Mouse (Mus musculus) hindbrain, embryonic 15.5 days (tissue): ENCODE measurements around the gene Ccdc142. TPM values are rescaled to one million over a fixed set of nuclear protein-coding genes. Genes with fewer than 3 reads are reported as not detected.

ENCODE experiments used
- ATAC-seq: fragments of 200-750 bp; cut with Nextera tagmentation; 2 replicates; pipeline ENCODE4 v1.8.0; 2017; ENCODE audit warnings: low read depth, moderate number of reproducible peaks, moderate TSS enrichment; ENCODE audit not compliant: low FRiP score
- H3K27ac ChIP-seq: fragments of 300-500 bp; sonication (generic); replicated peaks from 2 replicates; pipeline ENCODE4 v1.5.1; 2015; ENCODE audit warnings: mild to moderate bottlenecking, inconsistent platforms
- H3K27me3 ChIP-seq: fragments of 300-500 bp; sonication (generic); 2 replicates; pipeline ENCODE4 v1.6.1; 2015; ENCODE audit warnings: control low read depth, inconsistent platforms
- H3K36me3 ChIP-seq: fragments of 300-500 bp; sonication (generic); 2 replicates; pipeline ENCODE4 v1.6.1; 2015; ENCODE audit warnings: control low read depth, inconsistent platforms
- H3K4me1 ChIP-seq: fragments of 300-500 bp; sonication (generic); replicated peaks from 2 replicates; pipeline ENCODE4 v1.6.1; 2015; ENCODE audit warnings: control low read depth, inconsistent platforms
- H3K4me2 ChIP-seq: fragments of 300-500 bp; sonication (generic); 2 replicates; pipeline ENCODE4 v1.6.1; 2015; ENCODE audit warnings: moderate library complexity, mild to moderate bottlenecking, inconsistent platforms
- H3K4me3 ChIP-seq: fragments of 300-500 bp; sonication (generic); 2 replicates; pipeline ENCODE4 v1.5.1; 2015; ENCODE audit warnings: mild to moderate bottlenecking, inconsistent platforms
- H3K9ac ChIP-seq: fragments of 300-500 bp; sonication (generic); 2 replicates; pipeline ENCODE4 v1.6.1; 2015; ENCODE audit warnings: inconsistent platforms
- H3K9me3 ChIP-seq: fragments of 300-500 bp; sonication (generic); 2 replicates; pipeline ENCODE4 v1.6.1; 2016; ENCODE audit warnings: control low read depth, inconsistent platforms
- WGBS: fragments of 180-500 bp; shearing (Covaris S2); methylation state at CpG from one replicate; pipeline ENCODE4 v1.1.7; 2015; 5-methylcytosine and 5-hydroxymethylcytosine counted together
- polyA plus RNA-seq: library from polyadenylated mRNA; unstranded; fragments of >200 nt; fragmentation: Nextera tagmentation; extraction: Ambion mirVana; gene quantifications from 2 replicates; pipeline ENCODE4 v1.2.1, GENCODE M21; 2015

Ccdc142 gene
- polyA plus RNA-seq, 1 experiment from 2014 or later = 5.9 TPM

DNA sequence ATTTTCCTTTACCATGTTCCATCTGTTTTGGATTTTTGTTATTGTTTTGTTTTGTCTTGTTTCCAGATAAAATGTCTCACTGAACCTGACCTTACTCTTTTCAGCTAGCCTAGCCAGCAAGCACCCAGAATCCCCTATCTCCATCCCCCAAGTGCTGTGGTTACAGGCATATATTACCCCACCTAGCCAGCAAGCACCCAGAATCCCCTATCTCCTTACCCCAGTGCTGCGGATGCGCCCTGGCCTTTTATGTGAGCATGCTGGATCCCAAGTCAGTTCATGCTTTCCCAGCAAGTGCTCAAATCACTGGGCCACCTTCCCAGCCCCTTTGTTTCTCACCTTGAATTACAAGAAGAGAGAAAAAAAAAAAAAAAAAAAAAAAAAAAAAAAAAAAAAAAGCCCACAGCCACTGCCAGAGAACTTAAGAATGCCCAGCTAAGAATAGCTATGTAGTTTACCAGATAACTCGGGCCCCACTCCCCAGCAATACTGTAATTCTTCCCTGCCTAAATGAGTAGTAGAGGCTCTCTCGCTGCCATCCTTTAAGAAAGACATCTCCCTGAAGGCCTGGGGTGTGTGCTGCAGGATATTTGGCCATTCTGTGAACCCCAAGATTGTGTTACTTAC is 10.2 kb downstream of the Ccdc142 start:
- Histone ChIP-seq H3K4me1 (peaks cover 43% of the 10 kb centered on the region), H3K27me3 (no peaks in the 10 kb centered on the region), H3K4me3 (no peak overlapping the region), H3K36me3 (peaks cover 2% of the 10 kb centered on the region; the same call in 1 of the 2 replicates), H3K4me2 (no peak overlapping the region), H3K27ac (no peak overlapping the region), H3K9ac (no peak overlapping the region), H3K9me3 (no peaks in the 10 kb centered on the region)
- 88% methylated on average over 4 of the region's 4 CpGs for WGBS
- no peak for ATAC-seq

DNA sequence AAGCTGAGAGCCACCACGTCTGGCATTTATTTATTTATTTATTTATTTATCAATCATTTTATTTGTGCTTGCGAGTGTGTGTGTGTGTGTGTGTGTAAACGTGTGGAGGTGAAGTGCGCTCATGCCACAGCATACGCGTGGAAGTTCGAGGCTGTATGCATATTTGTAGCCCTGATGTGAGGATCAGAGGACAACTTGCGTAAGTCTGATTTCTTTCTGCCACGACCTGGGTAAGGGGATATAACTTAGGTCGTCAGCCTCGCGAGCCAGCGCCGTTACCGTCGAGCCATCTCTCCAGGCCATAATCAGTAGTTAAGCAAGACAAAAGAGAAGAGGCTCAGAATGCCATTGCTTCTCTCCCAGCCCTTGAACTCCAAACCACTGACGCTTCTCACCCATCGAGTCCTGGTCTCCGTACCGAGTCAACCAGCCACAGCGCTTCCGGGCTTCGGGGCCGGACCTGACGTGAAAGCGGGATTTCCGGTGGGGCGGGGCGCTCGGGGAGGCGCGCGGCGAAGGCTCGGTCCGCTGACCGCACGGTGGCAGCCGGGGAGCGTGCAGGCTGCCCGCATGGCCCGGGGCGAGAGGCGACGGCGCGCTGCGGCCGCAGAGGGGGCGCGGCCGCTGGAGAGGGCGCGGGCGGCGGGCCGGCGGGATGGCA is 13.7 kb downstream of the Ccdc142 start, which contains the start of gene Mogs:
Mogs (plus strand) TSS at position 486 of the 661 bp plus-strand sequence.
- H3K27ac ChIP-seq = peak within 1 kb of the TSS; percentile 81
- peaks cover 22% of the 10 kb centered on the region for H3K36me3 ChIP-seq
- peak; percentile 91 for ATAC-seq
- no peaks in the 10 kb centered on the region for H3K9me3 ChIP-seq
- peaks cover 46% of the 10 kb centered on the region for H3K4me1 ChIP-seq
- 1% methylated on average over 51 of the region's 58 CpGs for WGBS
- H3K27me3 ChIP-seq = no peaks in the 10 kb centered on the region
- peak within 1 kb of the TSS; percentile 86 for H3K9ac ChIP-seq
- peak within 1 kb of the TSS; percentile 70 for H3K4me3 ChIP-seq
- peak within 1 kb of the TSS; percentile 95 for H3K4me2 ChIP-seq

DNA sequence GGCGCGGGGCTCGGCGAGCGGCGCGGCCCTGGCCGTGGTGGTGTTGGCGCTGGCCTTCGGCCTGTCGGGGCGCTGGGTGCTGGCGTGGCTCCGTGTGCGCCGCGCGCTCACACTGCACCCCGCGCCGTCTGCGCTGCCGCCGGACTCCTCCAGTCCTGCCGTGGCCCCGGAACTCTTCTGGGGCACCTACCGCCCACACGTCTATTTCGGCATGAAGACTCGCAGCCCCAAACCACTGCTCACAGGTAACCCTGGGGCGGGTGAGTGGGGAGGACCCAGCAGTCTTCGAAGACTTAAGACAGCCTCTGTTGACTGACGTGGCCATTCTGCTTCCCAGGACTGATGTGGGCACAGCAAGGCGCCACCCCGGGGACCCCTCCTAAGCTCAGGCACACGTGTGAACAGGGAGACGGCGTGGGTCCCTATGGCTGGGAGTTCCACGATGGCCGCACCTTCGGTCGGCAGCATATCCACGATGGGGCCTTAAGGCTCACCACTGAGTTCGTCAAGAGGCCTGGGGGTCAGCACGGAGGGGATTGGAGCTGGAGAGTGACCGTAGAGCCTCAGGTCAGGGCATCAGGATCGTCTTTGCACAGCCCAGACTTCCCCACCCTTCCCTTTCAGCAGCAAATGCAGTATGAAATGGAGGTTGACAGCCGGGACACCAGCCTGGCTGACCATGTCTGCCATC is 14.4 kb downstream of the Ccdc142 start:
- WGBS = 2% methylated on average over 37 of the region's 48 CpGs
- H3K4me1 ChIP-seq = peaks cover 48% of the 10 kb centered on the region
- peaks cover 22% of the 10 kb centered on the region for H3K36me3 ChIP-seq
- peak overlapping the region; percentile 70 for H3K4me3 ChIP-seq
- H3K27me3 ChIP-seq = no peaks in the 10 kb centered on the region
- peak overlapping the region; percentile 86 for H3K9ac ChIP-seq
- peak overlapping the region; percentile 95 for H3K4me2 ChIP-seq
- H3K9me3 ChIP-seq = no peaks in the 10 kb centered on the region
- peak overlapping the region; percentile 81 for H3K27ac ChIP-seq
- peak; percentile 63 for ATAC-seq

DNA sequence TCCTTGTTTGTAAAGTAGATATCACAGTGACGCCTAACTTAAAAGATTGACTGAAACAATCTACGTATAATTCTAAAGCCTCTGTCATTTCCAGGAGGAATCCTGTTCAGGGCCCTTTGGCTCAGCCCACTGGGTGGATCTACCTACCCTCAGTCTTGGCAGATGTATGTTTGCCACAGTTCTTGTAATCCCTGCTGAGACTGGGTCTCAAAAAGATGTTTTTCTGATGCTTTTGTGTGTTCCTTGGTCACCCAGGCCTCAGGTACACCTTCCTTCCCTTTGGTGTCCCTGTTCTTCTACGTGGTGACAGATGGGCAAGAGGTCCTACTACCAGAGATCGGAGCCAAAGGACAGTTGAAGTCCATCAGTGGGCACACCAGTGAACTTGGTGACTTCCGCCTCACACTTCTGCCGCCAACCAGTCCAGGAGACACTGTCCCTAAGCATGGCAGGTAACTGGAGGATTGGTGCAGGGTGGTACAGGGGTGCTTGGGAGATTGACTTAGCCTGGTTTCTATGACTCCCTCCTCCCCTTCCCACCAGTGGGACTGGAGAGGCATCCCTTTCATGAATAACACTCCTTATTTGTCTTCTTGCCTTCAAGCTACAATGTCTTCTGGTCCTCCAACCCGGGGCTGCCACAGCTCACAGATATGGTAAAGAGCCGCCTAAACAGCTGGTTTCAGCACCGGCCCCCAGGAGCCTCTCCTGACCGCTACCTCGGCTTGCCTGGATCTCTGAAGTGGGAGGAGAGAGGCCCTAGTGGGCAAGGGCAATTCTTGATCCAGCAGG is 15.2 kb downstream of the Ccdc142 start:
- no peak for ATAC-seq
- Histone ChIP-seq H3K4me1 (peaks cover 48% of the 10 kb centered on the region), H3K9ac (peak overlapping the region; percentile 86), H3K27ac (0 out of 2 replicates have a peak overlapping the region, but pooled peaks have one; percentile 81), H3K9me3 (no peaks in the 10 kb centered on the region), H3K4me3 (peak overlapping the region; percentile 70), H3K36me3 (peaks cover 22% of the 10 kb centered on the region), H3K4me2 (peak overlapping the region; percentile 95), H3K27me3 (no peaks in the 10 kb centered on the region)
- WGBS = 86% methylated on average over 11 of the region's 11 CpGs

DNA sequence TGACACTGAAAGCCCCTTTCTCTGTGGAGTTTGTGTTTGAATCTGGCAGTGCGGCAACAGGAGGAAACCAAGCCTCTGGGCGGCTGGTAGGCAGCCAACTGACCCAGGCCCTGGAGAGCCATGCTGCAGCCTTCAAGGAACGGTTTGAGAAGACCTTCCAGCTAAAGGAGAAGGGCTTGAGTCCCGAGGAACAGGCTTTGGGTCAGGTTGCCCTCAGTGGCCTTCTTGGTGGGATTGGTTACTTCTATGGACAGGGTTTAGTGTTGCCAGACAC is 15.7 kb downstream of the Ccdc142 start:
- Histone ChIP-seq H3K36me3 (peaks cover 22% of the 10 kb centered on the region), H3K27me3 (no peaks in the 10 kb centered on the region), H3K4me3 (no peak overlapping the region), H3K9ac (no peak overlapping the region), H3K4me2 (peak overlapping the region; percentile 95; the same call in 1 of the 2 replicates), H3K27ac (no peak overlapping the region), H3K9me3 (no peaks in the 10 kb centered on the region), H3K4me1 (peaks cover 52% of the 10 kb centered on the region)
- WGBS = 89% methylated on average over 4 of the region's 4 CpGs
- ATAC-seq = no peak

DNA sequence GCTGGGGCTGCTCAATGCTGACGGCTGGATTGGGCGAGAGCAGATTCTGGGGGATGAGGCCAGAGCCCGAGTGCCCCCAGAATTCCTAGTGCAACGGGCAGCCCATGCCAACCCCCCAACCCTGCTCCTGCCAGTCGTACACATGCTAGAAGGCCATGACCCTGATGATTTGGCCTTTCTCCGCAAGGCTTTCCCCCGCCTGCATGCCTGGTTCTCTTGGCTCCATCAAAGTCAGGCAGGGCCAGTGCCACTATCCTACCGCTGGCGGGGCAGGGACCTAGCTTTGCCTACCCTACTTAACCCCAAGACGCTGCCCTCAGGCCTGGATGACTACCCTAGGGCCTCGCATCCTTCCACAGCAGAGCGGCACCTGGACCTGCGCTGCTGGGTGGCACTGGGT is 16.2 kb downstream of the Ccdc142 start:
- H3K4me1 ChIP-seq = peaks cover 58% of the 10 kb centered on the region
- H3K4me3 ChIP-seq = no peak overlapping the region
- H3K27ac ChIP-seq = no peak overlapping the region
- WGBS = 91% methylated on average over 13 of the region's 13 CpGs
- peaks cover 22% of the 10 kb centered on the region for H3K36me3 ChIP-seq
- H3K4me2 ChIP-seq = no peak overlapping the region
- no peak overlapping the region for H3K9ac ChIP-seq
- ATAC-seq = no peak
- no peaks in the 10 kb centered on the region for H3K9me3 ChIP-seq
- H3K27me3 ChIP-seq = no peaks in the 10 kb centered on the region

DNA sequence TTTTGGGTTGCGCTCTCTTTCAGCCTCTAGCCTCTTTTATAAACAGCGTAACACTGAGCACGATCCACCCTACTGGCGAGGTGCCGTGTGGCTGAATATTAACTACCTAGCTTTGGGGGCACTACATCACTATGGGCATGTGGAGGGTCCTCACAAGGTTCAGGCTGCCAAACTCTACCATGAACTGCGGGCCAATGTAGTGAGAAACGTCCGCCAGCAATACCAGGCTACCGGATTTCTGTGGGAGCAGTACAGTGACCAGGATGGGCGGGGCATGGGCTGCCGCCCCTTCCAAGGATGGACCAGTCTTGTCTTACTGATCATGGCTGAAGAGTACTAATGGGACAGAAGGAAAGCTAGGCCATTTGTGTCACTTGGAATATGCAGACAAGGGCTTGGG is 17.0 kb downstream of the Ccdc142 start:
- Histone ChIP-seq H3K27ac (no peak overlapping the region), H3K9me3 (no peaks in the 10 kb centered on the region), H3K9ac (no peak overlapping the region), H3K4me2 (no peak overlapping the region), H3K27me3 (no peaks in the 10 kb centered on the region), H3K4me3 (no peak overlapping the region), H3K36me3 (peaks cover 22% of the 10 kb centered on the region), H3K4me1 (peaks cover 64% of the 10 kb centered on the region)
- ATAC-seq = no peak
- 78% methylated on average over 11 of the region's 11 CpGs for WGBS

DNA sequence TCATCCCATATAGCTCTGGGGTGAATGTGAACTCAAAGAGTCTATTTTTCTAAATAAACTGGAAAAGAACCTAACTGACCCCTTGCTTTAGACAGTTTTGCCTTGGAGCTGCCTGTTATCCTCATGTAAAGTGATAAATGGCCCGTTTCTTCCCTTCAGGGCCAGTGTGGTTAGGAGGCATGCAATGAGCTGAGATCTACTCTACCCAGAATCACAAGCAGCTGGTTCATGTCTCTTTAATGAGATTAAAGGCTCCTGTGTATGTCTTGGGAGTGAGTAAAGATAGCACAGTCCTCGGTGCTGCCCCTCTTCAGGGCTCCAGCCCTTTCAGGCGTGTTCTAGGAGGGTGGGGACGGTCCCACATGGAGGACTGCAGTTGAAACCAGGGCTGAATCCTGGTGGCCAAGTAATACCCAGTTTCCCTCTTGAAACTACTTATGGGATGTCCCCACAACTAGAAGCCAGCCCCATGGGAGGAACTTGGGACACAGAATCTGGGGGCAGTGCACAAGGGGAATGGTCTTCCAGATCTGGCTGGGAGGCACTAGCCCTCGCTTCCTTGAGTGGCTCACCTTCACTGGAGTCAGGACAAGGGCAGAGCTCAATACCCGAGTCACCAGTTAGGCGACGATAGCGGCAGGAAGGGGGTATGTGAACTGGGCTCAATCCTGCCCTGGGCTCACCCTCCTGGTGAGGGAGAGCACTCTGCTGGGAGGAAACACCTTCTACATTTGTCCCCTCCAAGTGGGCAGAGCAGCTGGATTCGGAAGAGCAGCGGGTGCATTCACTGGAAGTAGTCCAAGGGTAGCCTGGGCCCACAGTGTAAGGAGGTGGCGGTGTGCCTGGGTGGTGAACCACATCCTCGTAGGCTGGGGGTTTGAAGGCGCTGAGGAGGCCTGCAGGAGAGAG is 17.7 kb downstream of the Ccdc142 start:
- Histone ChIP-seq H3K4me1 (peaks cover 68% of the 10 kb centered on the region), H3K9ac (no peak overlapping the region), H3K4me2 (peak overlapping the region; percentile 99)

DNA sequence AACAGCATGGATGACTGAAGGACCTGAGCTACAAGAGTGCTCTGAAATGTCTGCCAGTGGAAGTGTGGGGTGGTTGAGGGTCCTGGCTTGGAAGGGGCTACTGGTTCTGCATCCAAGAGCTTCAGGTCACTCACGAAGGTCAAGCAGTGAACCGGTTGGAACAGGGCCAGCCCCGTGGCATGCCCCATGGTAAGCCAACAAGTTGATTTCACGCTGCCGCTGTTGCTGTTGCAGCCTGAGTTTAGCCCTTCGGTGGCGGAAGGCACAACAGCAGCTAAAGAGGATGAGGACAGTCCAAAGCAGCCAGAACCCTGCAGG is 18.3 kb downstream of the Ccdc142 start:
- no peak for ATAC-seq
- Histone ChIP-seq H3K36me3 (peaks cover 22% of the 10 kb centered on the region), H3K27ac (no peak overlapping the region), H3K9me3 (no peaks in the 10 kb centered on the region), H3K4me1 (peaks cover 69% of the 10 kb centered on the region), H3K4me2 (peak overlapping the region; percentile 99), H3K9ac (peak overlapping the region; percentile 70; the same call in 1 of the 2 replicates), H3K4me3 (peak overlapping the region; percentile 65), H3K27me3 (no peaks in the 10 kb centered on the region)
- WGBS = 51% methylated on average over 7 of the region's 7 CpGs

More for the DNA sequence above, 17.7 kb downstream of the Ccdc142 start:
- Histone ChIP-seq H3K27me3 (no peaks in the 10 kb centered on the region), H3K27ac (no peak overlapping the region), H3K36me3 (peaks cover 22% of the 10 kb centered on the region), H3K4me3 (no peak overlapping the region; the same call in 1 of the 2 replicates), H3K9me3 (no peaks in the 10 kb centered on the region)
- WGBS = 87% methylated on average over 14 of the region's 14 CpGs
- no peak for ATAC-seq

DNA sequence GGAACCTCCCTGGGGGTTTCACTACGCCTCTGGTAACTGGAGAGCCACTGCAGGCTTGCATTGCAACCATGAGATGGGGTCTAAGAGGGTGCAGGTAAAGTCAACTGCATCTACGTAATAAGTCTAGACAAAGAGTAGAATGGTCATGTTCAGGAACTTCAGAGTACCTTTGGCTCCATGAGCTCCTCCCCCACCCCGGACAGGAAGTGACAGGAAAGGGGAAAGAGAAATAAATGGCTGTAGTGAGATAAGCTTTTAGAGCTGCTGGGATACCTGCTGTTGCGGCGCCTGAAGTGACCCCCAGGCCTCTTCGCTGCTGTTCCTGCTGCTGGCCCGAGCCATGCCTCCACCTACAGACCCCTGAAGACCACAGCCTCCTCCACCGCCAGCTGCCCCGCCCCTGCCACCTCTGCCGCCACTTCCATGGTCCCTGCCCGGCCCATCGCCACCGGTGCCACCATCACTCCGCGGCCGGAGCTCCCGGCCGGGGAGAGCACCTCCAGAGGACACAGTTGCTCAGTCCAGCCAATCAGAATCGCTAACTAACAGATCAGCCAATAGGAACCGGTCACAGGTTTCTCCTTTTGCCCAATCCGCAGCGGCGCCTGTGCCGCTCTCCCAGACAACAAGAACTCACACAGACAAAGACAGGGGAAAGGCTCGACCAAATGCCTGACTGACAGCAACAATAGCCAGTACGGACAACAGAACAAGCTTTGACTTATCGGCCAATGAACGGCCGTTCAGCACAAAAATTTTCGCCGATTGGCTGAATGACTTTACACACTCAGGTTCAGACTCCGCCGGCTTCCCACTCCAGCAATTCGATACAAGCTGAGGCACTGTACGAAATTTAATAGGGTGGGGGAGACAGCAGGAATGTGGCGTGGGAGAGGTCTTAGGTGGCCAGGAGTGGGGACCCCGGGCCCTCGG is 19.8 kb downstream of the Ccdc142 start, which contains the start of gene Wbp1:
Wbp1 (minus strand) TSS at position 630 of the 933 bp plus-strand sequence.
- Histone ChIP-seq H3K9ac (peak within 1 kb of the TSS; percentile 76), H3K27ac (peak within 1 kb of the TSS; percentile 95), H3K4me2 (peak within 1 kb of the TSS; percentile 99), H3K36me3 (peaks cover 22% of the 10 kb centered on the region), H3K4me3 (peak within 1 kb of the TSS; percentile 65), H3K4me1 (peaks cover 68% of the 10 kb centered on the region), H3K27me3 (no peaks in the 10 kb centered on the region), H3K9me3 (no peaks in the 10 kb centered on the region)
- WGBS = under 1% methylated on average over 38 of the region's 38 CpGs
- peak; percentile 96 for ATAC-seq
